Mouse (Mus musculus) heart, embryonic 12.5 days (tissue): ENCODE results near the gene Mamdc4. TPM values are rescaled to one million over a fixed set of nuclear protein-coding genes. Genes with fewer than 3 reads are reported as not detected.
"Not testable (repeated sequence)": the region's sequence is repeated elsewhere in the genome, so short reads cannot be mapped to it uniquely, and the experiment has no call there.

Experiments used
- ATAC-seq: fragments of 200-750 bp; cut with Nextera tagmentation; 2 replicates; pipeline ENCODE4 v1.8.0; 2017; ENCODE audit warnings: moderate TSS enrichment, moderate library complexity; ENCODE audit not compliant: insufficient number of reproducible peaks, low FRiP score
- H3K27ac ChIP-seq: fragments of 300-500 bp; sonication (generic); 2 replicates; pipeline ENCODE4 v1.5.1; 2016; ENCODE audit warnings: mild to moderate bottlenecking, moderate library complexity; ENCODE audit not compliant: poor library complexity, severe bottlenecking
- H3K27me3 ChIP-seq: fragments of 300-500 bp; sonication (generic); replicated peaks from 2 replicates; pipeline ENCODE4 v1.6.1; 2016; ENCODE audit warnings: mild to moderate bottlenecking, moderate library complexity
- H3K36me3 ChIP-seq: fragments of 300-500 bp; sonication (generic); 2 replicates; pipeline ENCODE4 v1.6.1; 2016; ENCODE audit warnings: mild to moderate bottlenecking, moderate library complexity
- H3K4me1 ChIP-seq: fragments of 300-500 bp; sonication (generic); replicated peaks from 2 replicates; pipeline ENCODE4 v1.6.1; 2016; ENCODE audit warnings: mild to moderate bottlenecking
- H3K4me2 ChIP-seq: fragments of 300-500 bp; sonication (generic); 2 replicates; pipeline ENCODE4 v1.6.1; 2016; ENCODE audit warnings: mild to moderate bottlenecking, moderate library complexity
- H3K4me3 ChIP-seq: fragments of 300-500 bp; sonication (generic); 2 replicates; pipeline ENCODE4 v1.5.1; 2016; ENCODE audit warnings: mild to moderate bottlenecking
- H3K9ac ChIP-seq: fragments of 300-500 bp; sonication (generic); 2 replicates; pipeline ENCODE4 v1.6.1; 2016; ENCODE audit warnings: mild to moderate bottlenecking, moderate library complexity
- H3K9me3 ChIP-seq: fragments of 300-500 bp; sonication (generic); replicated peaks from 2 replicates; pipeline ENCODE4 v1.6.1; 2016; ENCODE audit warnings: mild to moderate bottlenecking, moderate library complexity
- WGBS: fragments of 180-500 bp; shearing (Covaris S2); methylation state at CpG from one replicate; pipeline ENCODE4 v1.1.7; 2016; 5-methylcytosine and 5-hydroxymethylcytosine counted together
- polyA plus RNA-seq: library from polyadenylated mRNA; unstranded; fragments of >200 nt; fragmentation: Nextera tagmentation; extraction: Ambion mirVana; gene quantifications from 2 replicates; pipeline ENCODE4 v1.2.1, GENCODE M21; 2016

Mamdc4 gene
- polyA plus RNA-seq, 1 experiment from 2014 or later: 3.5 TPM

DNA sequence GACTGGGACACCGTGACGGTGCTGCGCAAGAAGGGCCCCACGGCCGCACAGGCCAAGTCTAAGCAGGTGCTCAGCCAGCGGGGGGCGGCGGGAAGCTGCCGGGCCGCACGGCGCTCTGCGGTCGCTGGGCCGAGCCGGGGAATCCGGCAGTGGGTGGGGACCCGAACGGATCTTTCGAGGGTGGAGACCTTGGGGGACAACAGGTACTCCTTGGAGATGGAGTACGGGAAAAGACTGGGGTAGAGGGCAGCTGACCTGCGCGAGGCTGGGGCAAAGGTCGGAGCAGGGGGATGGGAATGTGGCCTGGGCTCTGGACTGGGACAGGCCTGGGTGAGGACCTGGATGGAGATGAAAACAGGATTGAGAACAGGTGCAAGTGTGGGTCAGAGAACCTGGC lies 16.7 kb downstream of the Mamdc4 start:
- peak overlapping the region; percentile 100 for H3K4me3 ChIP-seq
- ATAC-seq: peak; percentile 35; the same call in 1 of the 2 replicates
- 0% methylated on average over 24 of the region's 24 CpGs for WGBS

DNA sequence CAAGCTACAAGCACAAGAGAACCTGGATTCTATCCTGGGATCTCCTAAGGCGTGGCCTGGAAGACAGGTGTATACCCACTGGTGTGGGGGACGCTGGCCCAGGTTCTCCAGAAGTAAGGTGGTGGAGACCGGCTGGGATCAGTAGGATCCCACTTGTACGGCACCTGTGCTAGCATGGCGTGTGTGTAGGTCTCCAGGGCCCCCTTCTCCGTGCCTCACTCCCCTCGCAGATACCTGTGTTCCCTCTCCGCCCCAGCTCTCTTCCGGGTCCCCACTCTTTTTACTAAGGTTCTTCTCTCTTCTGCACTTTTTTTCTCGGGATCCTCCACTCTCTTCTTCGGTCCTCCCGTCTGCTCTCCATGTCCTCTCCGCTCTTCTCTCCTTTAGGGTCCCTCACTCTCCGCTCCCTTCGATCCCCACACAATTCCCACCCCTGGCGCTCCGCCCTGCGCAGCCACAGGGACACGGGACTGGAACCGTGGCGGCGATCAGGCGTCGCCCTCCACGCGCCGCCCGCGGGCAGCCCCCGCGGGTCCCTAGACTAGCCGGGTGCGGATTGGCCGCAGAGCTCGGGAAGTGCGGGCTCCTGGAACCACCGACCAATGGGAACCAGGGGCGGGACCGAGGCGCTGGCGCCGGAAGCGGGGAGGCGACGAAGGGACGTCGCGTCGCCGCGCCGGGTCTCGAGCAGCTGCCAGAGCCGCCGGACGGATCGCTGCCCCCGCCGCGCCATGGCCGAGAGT lies 17.3 kb downstream of the Mamdc4 start, which contains the start of gene Edf1:
Gene Edf1 (plus strand): TSS at position 627 of the 743 bp plus-strand sequence.
- WGBS: under 1% methylated on average over 61 of the region's 61 CpGs
- Histone ChIP-seq H3K4me1 (peaks cover 17% of the 10 kb centered on the region), H3K9ac (peak within 1 kb of the TSS; percentile 99), H3K9me3 (no peaks in the 10 kb centered on the region), H3K4me2 (peak within 1 kb of the TSS; percentile 98), H3K27me3 (no peaks in the 10 kb centered on the region), H3K27ac (peak within 1 kb of the TSS; percentile 80), H3K36me3 (peaks cover 26% of the 10 kb centered on the region), H3K4me3 (peak within 1 kb of the TSS; percentile 100)
- ATAC-seq: peak; percentile 98

More for the DNA sequence above, 16.7 kb downstream of the Mamdc4 start:
- Histone ChIP-seq H3K9ac (peak overlapping the region; percentile 99), H3K4me1 (peaks cover 17% of the 10 kb centered on the region), H3K27me3 (no peaks in the 10 kb centered on the region), H3K36me3 (peaks cover 31% of the 10 kb centered on the region), H3K4me2 (peak overlapping the region; percentile 98), H3K9me3 (no peaks in the 10 kb centered on the region), H3K27ac (peak overlapping the region; percentile 80)

DNA sequence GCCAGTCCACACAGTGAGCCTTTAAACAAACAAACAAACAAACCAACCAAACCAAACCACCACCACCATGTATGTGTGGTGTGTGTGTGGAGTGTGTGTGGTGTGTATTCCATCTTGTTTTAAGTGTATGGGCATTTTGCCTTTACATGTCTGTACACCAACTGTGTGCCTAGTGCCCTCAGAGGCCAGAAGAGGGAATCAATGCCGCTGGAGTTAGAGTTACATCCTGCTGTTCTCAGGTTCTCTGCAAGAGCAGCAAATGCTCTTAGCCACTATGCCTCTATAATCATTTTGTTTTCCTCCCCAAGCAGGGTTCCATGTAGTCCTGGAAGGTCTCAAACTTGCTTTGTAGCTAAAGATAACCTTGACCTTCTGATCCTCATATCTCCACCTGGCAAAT lies 18.3 kb downstream of the Mamdc4 start:
- no peaks in the 10 kb centered on the region for H3K9me3 ChIP-seq
- H3K36me3 ChIP-seq: peaks cover 15% of the 10 kb centered on the region
- WGBS: 38% methylated on average over 1 of the region's 1 CpGs
- peaks cover 17% of the 10 kb centered on the region for H3K4me1 ChIP-seq
- no peak overlapping the region for H3K27ac ChIP-seq
- ATAC-seq: no peak
- H3K9ac ChIP-seq: no peak overlapping the region
- H3K4me3 ChIP-seq: no peak overlapping the region
- no peak overlapping the region for H3K4me2 ChIP-seq
- no peaks in the 10 kb centered on the region for H3K27me3 ChIP-seq

GRCm38 (mm10) chr2:25555479-25555878 lies 19.2 kb downstream of the Mamdc4 start:
- not testable (repeated sequence) for H3K36me3 ChIP-seq, H3K27me3 ChIP-seq, H3K9me3 ChIP-seq, H3K4me3 ChIP-seq, H3K27ac ChIP-seq, H3K9ac ChIP-seq, ATAC-seq, H3K4me2 ChIP-seq
- 40% methylated on average over 2 of the region's 2 CpGs for WGBS
- H3K4me1 ChIP-seq: peaks cover 17% of the 10 kb centered on the region

- not testable (repeated sequence) for H3K9me3 ChIP-seq, H3K27ac ChIP-seq, H3K4me2 ChIP-seq, H3K9ac ChIP-seq, H3K4me1 ChIP-seq, H3K27me3 ChIP-seq, H3K36me3 ChIP-seq, H3K4me3 ChIP-seq, ATAC-seq
- 80% methylated on average over 4 of the region's 4 CpGs for WGBS
These were observed 21.4 kb downstream of the Mamdc4 start for GRCm38 (mm10) chr2:25553171-25553786.

GRCm38 (mm10) chr2:25551186-25551585 lies 23.5 kb downstream of the Mamdc4 start:
- no peak overlapping the region for H3K4me3 ChIP-seq
- no peaks in the 10 kb centered on the region for H3K9me3 ChIP-seq
- H3K4me1 ChIP-seq: no peaks in the 10 kb centered on the region
- no peak overlapping the region for H3K27ac ChIP-seq
- ATAC-seq: no peak
- no peak overlapping the region for H3K9ac ChIP-seq
- WGBS: 28% methylated on average over 5 of the region's 5 CpGs
- H3K27me3 ChIP-seq: no peaks in the 10 kb centered on the region
- no peaks in the 10 kb centered on the region for H3K36me3 ChIP-seq
- no peak overlapping the region for H3K4me2 ChIP-seq

GRCm38 (mm10) chr2:25549021-25549991 lies 25.3 kb downstream of the Mamdc4 start:
- Histone ChIP-seq H3K4me2 (no peak overlapping the region), H3K27ac (no peak overlapping the region), H3K36me3 (peaks cover 6% of the 10 kb centered on the region; the same call in 1 of the 2 replicates), H3K4me1 (peaks cover 14% of the 10 kb centered on the region), H3K27me3 (no peaks in the 10 kb centered on the region), H3K9me3 (no peaks in the 10 kb centered on the region), H3K9ac (no peak overlapping the region), H3K4me3 (no peak overlapping the region)
- 66% methylated on average over 9 of the region's 9 CpGs for WGBS
- no peak for ATAC-seq

GRCm38 (mm10) chr2:25546811-25547491 lies 27.7 kb downstream of the Mamdc4 start, which contains the start of gene Traf2:
Gene Traf2 (minus strand): TSS chr2:25546940.
- Histone ChIP-seq H3K27me3 (no peaks in the 10 kb centered on the region), H3K9me3 (no peaks in the 10 kb centered on the region), H3K36me3 (peaks cover 6% of the 10 kb centered on the region; the same call in 1 of the 2 replicates), H3K27ac (peak within 1 kb of the TSS; percentile 67), H3K9ac (peak within 1 kb of the TSS; percentile 89), H3K4me1 (peaks cover 20% of the 10 kb centered on the region), H3K4me3 (peak within 1 kb of the TSS; percentile 76), H3K4me2 (peak within 1 kb of the TSS; percentile 88)
- ATAC-seq: peak; percentile 99
- WGBS: 3% methylated on average over 47 of the region's 48 CpGs

DNA sequence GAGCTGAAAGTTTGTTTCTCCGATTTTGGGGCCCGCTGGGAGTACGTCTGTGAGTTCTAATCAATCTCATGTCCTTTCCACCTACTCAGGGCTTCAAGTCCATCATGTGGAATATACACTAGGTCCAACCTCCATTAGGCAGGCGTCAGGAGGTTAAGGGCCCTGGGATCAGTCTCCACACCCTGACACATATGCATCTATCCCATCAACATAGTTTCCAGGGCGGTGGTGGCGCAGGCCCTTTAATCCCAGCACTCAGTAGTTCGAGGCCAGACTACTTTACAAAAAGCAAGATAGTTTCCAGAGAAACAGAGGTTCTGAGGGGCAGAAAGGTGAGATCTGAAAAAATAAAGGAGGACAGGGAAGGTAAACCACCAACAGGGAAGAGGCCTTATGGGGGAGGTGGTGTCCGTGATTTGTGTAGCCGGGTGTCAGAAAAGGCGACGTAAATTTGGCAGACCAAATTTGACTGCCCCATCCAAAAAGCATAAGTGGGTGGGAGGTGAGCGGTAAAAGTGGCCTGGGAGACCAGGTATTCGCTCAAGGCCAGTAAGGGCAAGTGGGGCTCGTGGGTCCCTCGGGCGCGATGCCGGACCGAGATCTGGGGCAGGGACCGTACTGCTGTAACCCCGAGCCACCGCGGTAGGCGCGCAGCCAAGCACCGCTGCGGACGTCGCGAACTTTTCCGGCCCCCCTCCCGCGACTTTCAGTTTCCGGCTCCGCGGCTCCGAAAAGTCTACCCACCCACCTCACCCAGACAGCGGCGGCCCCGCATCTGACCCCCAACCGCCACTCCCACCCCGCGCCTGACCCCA lies 28.4 kb downstream of the Mamdc4 start:
- Histone ChIP-seq H3K36me3 (peaks cover 6% of the 10 kb centered on the region; the same call in 1 of the 2 replicates), H3K27me3 (no peaks in the 10 kb centered on the region), H3K4me2 (peak overlapping the region; percentile 88), H3K4me1 (peaks cover 25% of the 10 kb centered on the region), H3K9ac (peak overlapping the region; percentile 89), H3K4me3 (peak overlapping the region; percentile 76), H3K9me3 (no peaks in the 10 kb centered on the region), H3K27ac (peak overlapping the region; percentile 67)
- 7% methylated on average over 40 of the region's 43 CpGs for WGBS
- peak; percentile 78 for ATAC-seq
